24 mouse cellular contexts compared by ENCODE assay signal in genomic region chr12:92062731-92063130, GRCm38 (mm10).
"Had no signal": no experiment of that assay in that cellular context is flagged by ENCODE, and none has a peak within 500 bp of the region (broad histone marks: within the 10 kb centered on the region; RNA-seq: fewer than 3 reads in every experiment).

No protein-coding gene starts in this region.

- H3K9ac ChIP-seq: heart, embryonic 12.5 days; hindbrain, embryonic 12.5 days; hindbrain, embryonic 14.5 days; intestine, embryonic 15.5 days; limb, embryonic 12.5 days; liver, embryonic 13.5 days had no signal

- H3K27me3 ChIP-seq: heart, embryonic 12.5 days; hindbrain, embryonic 12.5 days; intestine, embryonic 15.5 days; limb, embryonic 12.5 days; liver, embryonic 13.5 days had no signal

- DNase-seq: gastrocnemius, adult 2 months; gastrocnemius, postnatal 10 days; gastrocnemius, postnatal 25 days; heart, adult 18-20 months; heart, postnatal 10 days; heart, postnatal 4 days; kidney, adult 8-10 months; kidney, postnatal 14 days; liver; liver, embryonic 13.5 days had no signal

- H3K4me2 ChIP-seq: heart, embryonic 12.5 days; hindbrain, embryonic 12.5 days; hindbrain, embryonic 14.5 days; intestine, embryonic 15.5 days; limb, embryonic 12.5 days; liver, embryonic 11.5 days; liver, embryonic 13.5 days had no signal

- ATAC-seq: hindbrain, embryonic 16.5 days; inflammation-experienced regulatory T-cells, adult 6 months; intestine, embryonic 15.5 days; intestine, postnatal 0 days had no signal

- H3K4me3 ChIP-seq: gastrocnemius, adult 2 months; heart, embryonic 10.5 days; heart, embryonic 12.5 days; hindbrain, embryonic 10.5 days; hindbrain, embryonic 12.5 days; intestine, embryonic 15.5 days; layer of hippocampus, adult 2 months; left cerebral cortex, adult 2 months; limb, embryonic 10.5 days; limb, embryonic 12.5 days; liver, embryonic 13.5 days had no signal

- H3K36me3 ChIP-seq: heart, embryonic 10.5 days; heart, embryonic 12.5 days; hindbrain, embryonic 10.5 days; hindbrain, embryonic 12.5 days; intestine, embryonic 15.5 days; limb, embryonic 10.5 days; limb, embryonic 12.5 days; liver, embryonic 13.5 days had no signal

- H3K9me3 ChIP-seq: heart, embryonic 10.5 days; heart, embryonic 12.5 days; hindbrain, embryonic 10.5 days; hindbrain, embryonic 12.5 days; intestine, embryonic 15.5 days; limb, embryonic 10.5 days; limb, embryonic 12.5 days; liver, embryonic 13.5 days had no signal

- H3K27ac ChIP-seq: gastrocnemius, adult 2 months; heart, embryonic 10.5 days; hindbrain, embryonic 10.5 days; hindbrain, embryonic 12.5 days; hindbrain, embryonic 14.5 days; intestine, embryonic 15.5 days; layer of hippocampus, adult 2 months; left cerebral cortex, adult 2 months; limb, embryonic 10.5 days; limb, embryonic 12.5 days; liver, embryonic 13.5 days had no signal

- H3K4me1 ChIP-seq: hindbrain, embryonic 10.5 days; hindbrain, embryonic 12.5 days; intestine, embryonic 15.5 days; limb, embryonic 10.5 days; limb, embryonic 12.5 days; liver, embryonic 13.5 days had no signal
